Mouse (Mus musculus): Measurements from ENCODE around the gene Atp6v0e2. TPM values are rescaled to one million over a fixed set of nuclear protein-coding genes. Genes with fewer than 3 reads are reported as not detected.

Gene Atp6v0e2
- total and polyA plus RNA-seq, 2 experiments from 2014 or later = 325 to 414 TPM

- DNase-seq = no peak
- no peak for TF ChIP-seq CTCF (IDR thresholded peaks at IDR 0.05; ENCODE audit: low read depth)
- no peak for ATAC-seq
- H3K9ac ChIP-seq = no peak overlapping the region
- no peak overlapping the region for H3K27ac ChIP-seq (ENCODE audit: low read depth, low read length)
- 92% methylated on average over 4 of the region's 4 CpGs for WGBS
- H3K4me1 ChIP-seq (ENCODE audit: insufficient read depth) = no peaks in the 10 kb centered on the region
- peaks cover 19% of the 10 kb centered on the region; the same call in 1 of the 2 replicates for H3K36me3 ChIP-seq (ENCODE audit: insufficient read depth)
- no peak overlapping the region for H3K4me3 ChIP-seq (ENCODE audit: low read depth, low read length)
- H3K27me3 ChIP-seq (ENCODE audit: insufficient read depth, low read length) = no peaks in the 10 kb centered on the region
- H3K9me3 ChIP-seq (ENCODE audit: low read length) = no peaks in the 10 kb centered on the region
- no peak overlapping the region for H3K4me2 ChIP-seq (ENCODE audit: low read depth)
Observed at GRCm38 (mm10) chr6:48565693-48566310, 28.4 kb downstream of the Atp6v0e2 start.

GRCm38 (mm10) chr6:48566312-48566711, 28.9 kb downstream of the Atp6v0e2 start:
- no peak overlapping the region for H3K27ac ChIP-seq (ENCODE audit: low read depth, low read length)
- WGBS = 19% methylated on average over 5 of the region's 5 CpGs
- DNase-seq (no peak), ATAC-seq (no peak)
- H3K4me2 ChIP-seq (ENCODE audit: low read depth) = no peak overlapping the region
- no peaks in the 10 kb centered on the region for H3K27me3 ChIP-seq (ENCODE audit: insufficient read depth, low read length)
- no peak overlapping the region for H3K9ac ChIP-seq
- no peak overlapping the region for H3K4me3 ChIP-seq (ENCODE audit: low read depth, low read length)
- no peaks in the 10 kb centered on the region for H3K9me3 ChIP-seq (ENCODE audit: low read length)
- H3K4me1 ChIP-seq (ENCODE audit: insufficient read depth) = no peaks in the 10 kb centered on the region
- H3K36me3 ChIP-seq (ENCODE audit: insufficient read depth) = peaks cover 19% of the 10 kb centered on the region; the same call in 1 of the 2 replicates
- TF ChIP-seq CTCF (IDR thresholded peaks at IDR 0.05; ENCODE audit: low read depth) = no peak

- no peaks in the 10 kb centered on the region for H3K27me3 ChIP-seq (ENCODE audit: insufficient read depth, low read length)
- TF ChIP-seq CTCF (IDR thresholded peaks at IDR 0.05; ENCODE audit: low read depth) = no peak
- 72% methylated on average over 21 of the region's 21 CpGs for WGBS
- no peak for DNase-seq
- no peak overlapping the region for H3K4me3 ChIP-seq (ENCODE audit: low read depth, low read length)
- no peak overlapping the region for H3K4me2 ChIP-seq (ENCODE audit: low read depth)
- H3K27ac ChIP-seq (ENCODE audit: low read depth, low read length) = no peak overlapping the region
- H3K9me3 ChIP-seq (ENCODE audit: low read length) = no peaks in the 10 kb centered on the region
- H3K36me3 ChIP-seq (ENCODE audit: insufficient read depth) = peaks cover 15% of the 10 kb centered on the region; the same call in 1 of the 2 replicates
- no peaks in the 10 kb centered on the region for H3K4me1 ChIP-seq (ENCODE audit: insufficient read depth)
- ATAC-seq = peak; percentile 18; the same call in 1 of the 2 replicates
- H3K9ac ChIP-seq = no peak overlapping the region
Observed at GRCm38 (mm10) chr6:48568036-48568984, 30.9 kb downstream of the Atp6v0e2 start.

GRCm38 (mm10) chr6:48569065-48569807, 31.8 kb downstream of the Atp6v0e2 start:
- ATAC-seq = no peak
- Histone ChIP-seq H3K36me3 (ENCODE audit: insufficient read depth) (peaks cover 15% of the 10 kb centered on the region; the same call in 1 of the 2 replicates), H3K9me3 (ENCODE audit: low read length) (no peaks in the 10 kb centered on the region), H3K27me3 (ENCODE audit: insufficient read depth, low read length) (no peaks in the 10 kb centered on the region), H3K4me2 (ENCODE audit: low read depth) (no peak overlapping the region), H3K4me1 (ENCODE audit: insufficient read depth) (no peaks in the 10 kb centered on the region), H3K9ac (no peak overlapping the region), H3K4me3 (ENCODE audit: low read depth, low read length) (no peak overlapping the region), H3K27ac (ENCODE audit: low read depth, low read length) (no peak overlapping the region)
- WGBS = 87% methylated on average over 8 of the region's 8 CpGs
- TF ChIP-seq CTCF (IDR thresholded peaks at IDR 0.05; ENCODE audit: low read depth) = no peak
- no peak for DNase-seq

- no peak overlapping the region for H3K9ac ChIP-seq
- WGBS = 94% methylated on average over 5 of the region's 5 CpGs
- TF ChIP-seq CTCF (IDR thresholded peaks at IDR 0.05; ENCODE audit: low read depth) = no peak
Observed at GRCm38 (mm10) chr6:48572014-48572413, 34.6 kb downstream of the Atp6v0e2 start.

GRCm38 (mm10) chr6:48572572-48573061, 35.2 kb downstream of the Atp6v0e2 start, which contains the start of gene Rarres2:
Rarres2 (minus strand) TSS chr6:48572789.
- Histone ChIP-seq H3K9ac (no peak within 1 kb of the TSS), H3K27ac (ENCODE audit: low read depth, low read length) (no peak within 1 kb of the TSS), H3K4me2 (ENCODE audit: low read depth) (no peak within 1 kb of the TSS), H3K27me3 (ENCODE audit: insufficient read depth, low read length) (no peaks in the 10 kb centered on the region), H3K9me3 (ENCODE audit: low read length) (no peaks in the 10 kb centered on the region), H3K4me1 (ENCODE audit: insufficient read depth) (no peaks in the 10 kb centered on the region), H3K4me3 (ENCODE audit: low read depth, low read length) (no peak within 1 kb of the TSS), H3K36me3 (ENCODE audit: insufficient read depth) (peaks cover 3% of the 10 kb centered on the region; the same call in 1 of the 2 replicates)
- 37% methylated on average over 6 of the region's 6 CpGs for WGBS
- ATAC-seq = no peak
- no peak for TF ChIP-seq CTCF (IDR thresholded peaks at IDR 0.05; ENCODE audit: low read depth)
- DNase-seq = no peak

More at GRCm38 (mm10) chr6:48572014-48572413, 34.6 kb downstream of the Atp6v0e2 start:
- no peaks in the 10 kb centered on the region for H3K4me1 ChIP-seq (ENCODE audit: insufficient read depth)
- H3K4me2 ChIP-seq (ENCODE audit: low read depth) = no peak overlapping the region
- H3K27me3 ChIP-seq (ENCODE audit: insufficient read depth, low read length) = no peaks in the 10 kb centered on the region
- ATAC-seq (no peak), DNase-seq (no peak)
- no peaks in the 10 kb centered on the region for H3K9me3 ChIP-seq (ENCODE audit: low read length)
- H3K36me3 ChIP-seq (ENCODE audit: insufficient read depth) = peaks cover 3% of the 10 kb centered on the region; the same call in 1 of the 2 replicates
- H3K4me3 ChIP-seq (ENCODE audit: low read depth, low read length) = no peak overlapping the region
- no peak overlapping the region for H3K27ac ChIP-seq (ENCODE audit: low read depth, low read length)
